Mouse (Mus musculus) ES-Bruce4 (cell line): ENCODE data around the gene Fbh1.

ENCODE experiments used
- CTCF ChIP-seq: IDR thresholded peaks from one replicate; pipeline ENCODE4 v1.8.1; 2011; ENCODE audit warnings: low read depth, low read length
- EP300 ChIP-seq: IDR thresholded peaks from 2 replicates; pipeline ENCODE4 v1.6.1; 2011; ENCODE audit warnings: low read depth, low read length; ENCODE audit not compliant: insufficient read depth
- POLR2A ChIP-seq: IDR thresholded peaks from one replicate; pipeline ENCODE4 v1.8.1; 2011; ENCODE audit warnings: low read length; ENCODE audit not compliant: insufficient read depth

DNA sequence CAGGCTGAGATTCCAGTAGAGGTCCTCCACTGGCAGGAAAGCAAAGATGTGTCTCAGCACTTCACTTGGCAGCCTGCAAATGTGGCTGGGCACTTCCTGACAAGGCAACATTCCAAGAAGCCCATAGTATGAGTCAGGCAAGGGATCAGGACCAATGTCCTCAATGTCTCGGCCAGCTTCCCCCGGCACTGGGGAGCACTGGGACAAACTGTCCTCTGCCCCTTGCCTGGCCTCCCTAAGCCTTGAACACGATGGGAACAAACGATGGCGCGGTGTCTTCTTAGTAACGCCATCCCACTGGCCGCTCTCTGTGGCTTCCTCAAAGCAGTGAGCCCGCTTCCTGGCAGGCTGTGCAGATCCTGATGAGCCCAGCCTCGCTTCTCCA, 10.2 kb downstream of the Fbh1 start:
- TF ChIP-seq CTCF (no peak), POLR2A (no peak), EP300 (no peak)
